Mouse (Mus musculus) spleen, adult 2 months (tissue): ENCODE results near the gene Atxn7l2.

Experiments
- CTCF ChIP-seq: fragments of 200-500 bp; IDR thresholded peaks from 2 replicates; pipeline ENCODE4 v1.5.1; 2011; ENCODE audit warnings: mild to moderate bottlenecking, inconsistent platforms; ENCODE audit not compliant: insufficient read depth, insufficient read length, insufficient replicate concordance; ENCODE audit errors: extremely low read depth
- POLR2A ChIP-seq: fragments of 200-500 bp; IDR thresholded peaks from 2 replicates; pipeline ENCODE4 v1.6.1; 2011; ENCODE audit warnings: low read depth, low read length, inconsistent platforms

GRCm38 (mm10) chr3:108203621-108204325, 7.0 kb downstream of the Atxn7l2 start:
- TF ChIP-seq CTCF (peak; percentile 74; the same call in 1 of the 2 replicates), POLR2A (no peak)
